Mouse (Mus musculus): ENCODE measurements around the gene Olfr406. TPM values are rescaled to one million over a fixed set of nuclear protein-coding genes. Genes with fewer than 3 reads are reported as not detected.

Olfr406 gene
- total RNA-seq (2017): not detected in 2 replicates

GRCm38 (mm10) chr11:74259508-74259907 lies at the start of gene Olfr406:
Gene Olfr406, plus strand, starts transcription at chr11:74259808.
- no peak for ATAC-seq (replicated peaks in 1 of 2; ENCODE audit: insufficient read depth in 1 of 2, low FRiP score in 2 of 2, low TSS enrichment in 1 of 2, low read depth in 1 of 2, poor library complexity in 2 of 2, severe bottlenecking in 2 of 2)

- ATAC-seq (replicated peaks in 1 of 2; ENCODE audit: insufficient read depth in 1 of 2, low FRiP score in 2 of 2, low TSS enrichment in 1 of 2, low read depth in 1 of 2, poor library complexity in 2 of 2, severe bottlenecking in 2 of 2): no peak
Measured at GRCm38 (mm10) chr11:74211279-74211678, 48.3 kb upstream of the Olfr406 start, which contains the start of gene Olfr43. Gene Olfr43, minus strand, starts transcription at chr11:74211379.

- no peak for ATAC-seq (replicated peaks in 1 of 2; ENCODE audit: insufficient read depth in 1 of 2, low FRiP score in 2 of 2, low TSS enrichment in 1 of 2, low read depth in 1 of 2, poor library complexity in 2 of 2, severe bottlenecking in 2 of 2)
Measured at GRCm38 (mm10) chr11:74241201-74241600, 18.4 kb upstream of the Olfr406 start.

- ATAC-seq (replicated peaks in 1 of 2; ENCODE audit: insufficient read depth in 1 of 2, low FRiP score in 2 of 2, low TSS enrichment in 1 of 2, low read depth in 1 of 2, poor library complexity in 2 of 2, severe bottlenecking in 2 of 2): no peak
Measured at GRCm38 (mm10) chr11:74283436-74283835, 23.8 kb downstream of the Olfr406 start, which contains the start of gene Olfr59. Gene Olfr59, plus strand, starts transcription at chr11:74283736.

GRCm38 (mm10) chr11:74287256-74287655 lies 27.6 kb downstream of the Olfr406 start:
- no peak for ATAC-seq (replicated peaks in 1 of 2; ENCODE audit: insufficient read depth in 1 of 2, low FRiP score in 2 of 2, low TSS enrichment in 1 of 2, low read depth in 1 of 2, poor library complexity in 2 of 2, severe bottlenecking in 2 of 2)

Other genes starting within 250 kb of the Olfr406 start
- gene Olfr139, start 203.3 kb upstream of the Olfr406 start, total RNA-seq (2017): not detected in 2 replicates
- not detected in 2 replicates for gene Olfr399, start 203.2 kb upstream of the Olfr406 start, total RNA-seq (2017)
- not detected in 2 replicates for gene Zfp616, start 189.9 kb upstream of the Olfr406 start, total RNA-seq (2017)
- not detected in 2 replicates for gene Olfr401, start 146.1 kb upstream of the Olfr406 start, total RNA-seq (2017)
- gene Olfr402, start 106.3 kb upstream of the Olfr406 start, total RNA-seq (2017): not detected in 2 replicates
- not detected in 2 replicates for gene Olfr403, start 73.6 kb upstream of the Olfr406 start, total RNA-seq (2017)
- gene Olfr43, start 48.4 kb upstream of the Olfr406 start, total RNA-seq (2017): not detected in 2 replicates
- gene Olfr59, start 23.9 kb downstream of the Olfr406 start, total RNA-seq (2017): not detected in 2 replicates
- not detected in 2 replicates for gene Olfr410, start 78.2 kb downstream of the Olfr406 start, total RNA-seq (2017)
- not detected in 2 replicates for gene Olfr411, start 92.8 kb downstream of the Olfr406 start, total RNA-seq (2017)
- gene Olfr412, start 102.3 kb downstream of the Olfr406 start, total RNA-seq (2017): not detected in 2 replicates

All from hematopoietic stem cell, adult 5-6 weeks (primary cell).